Mouse (Mus musculus) kidney, postnatal 0 days (tissue): ENCODE data around the gene Krt13. TPM values are rescaled to one million over a fixed set of nuclear protein-coding genes. Genes with fewer than 3 reads are reported as not detected.
A peak's percentile ranks its signal among the peaks of the same experiment; 100 is the strongest.

ENCODE experiments used
- ATAC-seq: fragments of 200-750 bp; cut with Nextera tagmentation; replicated peaks from 2 replicates; pipeline ENCODE4 v1.8.0; 2017; ENCODE audit warnings: low read depth, moderate number of reproducible peaks, moderate TSS enrichment, moderate library complexity; ENCODE audit not compliant: low FRiP score
- DNase-seq: peaks from one replicate; pipeline ENCODE4 v3.0.0-alpha.2; 2016; ENCODE audit warnings: low spot score
- H3K27ac ChIP-seq: fragments of 300-500 bp; sonication (generic); 2 replicates; pipeline ENCODE4 v1.5.1; 2014; ENCODE audit warnings: mild to moderate bottlenecking
- H3K27me3 ChIP-seq: fragments of 300-500 bp; sonication (generic); 2 replicates; pipeline ENCODE4 v1.6.1; 2014; ENCODE audit warnings: low read length, mixed read lengths; ENCODE audit not compliant: insufficient read depth
- H3K36me3 ChIP-seq: fragments of 300-500 bp; sonication (generic); 2 replicates; pipeline ENCODE4 v1.6.1; 2014; ENCODE audit warnings: low read length, mixed read lengths; ENCODE audit not compliant: insufficient read depth
- H3K4me1 ChIP-seq: fragments of 300-500 bp; sonication (generic); replicated peaks from 2 replicates; pipeline ENCODE4 v1.6.1; 2014; ENCODE audit warnings: antibody characterized with exemption, low read length, mixed read lengths; ENCODE audit not compliant: insufficient read depth
- H3K4me2 ChIP-seq: fragments of 300-500 bp; sonication (generic); 2 replicates; pipeline ENCODE4 v1.6.1; 2014; ENCODE audit warnings: mild to moderate bottlenecking, low read length, moderate library complexity, mixed read lengths
- H3K4me3 ChIP-seq: fragments of 300-500 bp; sonication (generic); replicated peaks from 2 replicates; pipeline ENCODE4 v1.5.1; 2014; ENCODE audit warnings: low read depth, low read length
- H3K9ac ChIP-seq: fragments of 300-500 bp; sonication (generic); 2 replicates; pipeline ENCODE4 v1.6.1; 2014; ENCODE audit warnings: low read depth, low read length
- H3K9me3 ChIP-seq: fragments of 300-500 bp; sonication (generic); replicated peaks from 2 replicates; pipeline ENCODE4 v1.6.1; 2016; ENCODE audit warnings: low read length, inconsistent platforms, mixed read lengths
- CTCF ChIP-seq: IDR thresholded peaks from 2 replicates; pipeline ENCODE4 v1.5.1; 2016; ENCODE audit warnings: antibody characterized with exemption, low read depth, mild to moderate bottlenecking, moderate library complexity
- WGBS: fragments of 180-500 bp; shearing (Covaris S2); extraction: QIAGEN DNeasy Blood & Tissue Kit; methylation state at CpG from one replicate; pipeline ENCODE4 v1.1.7; 2014; 5-methylcytosine and 5-hydroxymethylcytosine counted together
- polyA plus RNA-seq: library from polyadenylated mRNA; unstranded; fragments of >200 nt; fragmentation: Nextera tagmentation; extraction: Ambion mirVana; gene quantifications from 2 replicates; pipeline ENCODE4 v1.2.1, GENCODE M21; 2015

The Krt13 gene
- polyA plus RNA-seq, 1 experiment from 2014 or later = 0.08 TPM

DNA sequence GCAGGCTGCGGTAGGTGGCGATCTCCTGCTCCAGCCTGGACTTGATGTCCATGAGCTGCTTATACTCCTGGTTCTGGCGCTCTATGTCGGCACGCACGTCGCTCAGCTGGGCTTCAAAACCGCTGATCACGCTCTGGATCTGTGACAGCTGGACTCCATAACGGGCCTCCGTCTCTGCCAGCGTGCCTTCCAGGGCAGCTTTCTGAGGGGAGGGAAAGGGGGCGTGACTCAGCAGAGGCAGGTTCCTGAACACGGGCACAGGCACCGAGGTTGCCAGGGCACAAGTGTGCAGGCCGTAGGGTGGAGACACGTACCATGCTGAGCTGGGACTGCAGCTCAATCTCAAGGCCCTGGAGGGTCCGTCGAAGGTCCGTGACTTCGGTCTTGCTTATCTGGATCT lies 19.6 kb upstream of the Krt13 start:
- Histone ChIP-seq H3K9ac (no peak overlapping the region), H3K27me3 (peaks cover 3% of the 10 kb centered on the region; the same call in 1 of the 2 replicates), H3K27ac (no peak overlapping the region), H3K36me3 (no peaks in the 10 kb centered on the region), H3K4me1 (peaks cover 5% of the 10 kb centered on the region; the same call in 1 of the 2 replicates), H3K9me3 (no peaks in the 10 kb centered on the region), H3K4me2 (no peak overlapping the region), H3K4me3 (no peak overlapping the region)
- DNase-seq = no peak
- TF ChIP-seq CTCF = no peak
- ATAC-seq = no peak
- WGBS = 59% methylated on average over 21 of the region's 21 CpGs

DNA sequence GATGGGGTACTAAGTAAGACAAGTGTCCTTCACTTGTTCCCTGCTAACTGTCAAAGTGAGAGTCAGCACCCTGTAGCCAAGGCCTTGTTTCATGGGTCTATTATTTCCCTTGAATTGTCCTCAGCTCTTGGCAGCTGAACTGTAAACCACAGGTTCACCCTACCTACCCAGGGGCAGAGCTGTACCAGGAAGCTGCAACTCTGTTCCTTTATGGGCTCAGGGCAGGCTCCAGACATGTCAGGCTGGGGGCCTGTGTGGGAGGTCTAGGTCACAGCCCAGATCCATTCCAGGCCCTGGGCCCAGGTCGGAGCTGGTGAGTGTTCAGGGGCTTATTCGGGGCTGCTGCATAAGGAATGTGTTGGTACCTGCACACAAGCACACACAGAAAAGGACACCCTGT lies 18.0 kb upstream of the Krt13 start:
- Histone ChIP-seq H3K9ac (no peak overlapping the region), H3K27ac (no peak overlapping the region), H3K4me2 (no peak overlapping the region), H3K9me3 (no peaks in the 10 kb centered on the region), H3K36me3 (no peaks in the 10 kb centered on the region), H3K27me3 (peaks cover 3% of the 10 kb centered on the region; the same call in 1 of the 2 replicates), H3K4me1 (peaks cover 5% of the 10 kb centered on the region; the same call in 1 of the 2 replicates), H3K4me3 (no peak overlapping the region)
- no peak for TF ChIP-seq CTCF
- 35% methylated on average over 2 of the region's 2 CpGs for WGBS
- ATAC-seq (no peak), DNase-seq (no peak)

DNA sequence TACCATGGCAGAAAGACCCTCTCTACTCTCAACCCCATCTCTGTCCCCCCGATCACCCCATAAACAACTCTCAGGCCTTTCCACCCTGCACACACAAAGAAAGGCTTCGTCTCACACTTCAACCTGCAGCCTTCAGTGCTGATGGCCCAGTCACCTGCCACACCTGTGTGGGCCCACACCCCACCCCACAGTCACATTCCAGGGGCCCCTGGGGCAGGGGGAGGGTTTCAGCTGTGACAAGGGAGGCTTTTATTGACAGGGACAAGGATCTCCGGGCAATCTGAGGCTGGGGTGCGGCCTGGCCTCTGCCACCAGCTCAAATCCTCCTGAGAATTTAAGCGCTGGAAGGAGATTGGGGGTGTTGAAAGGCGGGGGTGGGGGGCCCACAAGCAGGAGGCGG lies 17.4 kb upstream of the Krt13 start:
- Histone ChIP-seq H3K27me3 (peaks cover 1% of the 10 kb centered on the region; the same call in 1 of the 2 replicates), H3K4me3 (no peak overlapping the region), H3K4me1 (peaks cover 3% of the 10 kb centered on the region; the same call in 1 of the 2 replicates), H3K27ac (no peak overlapping the region), H3K36me3 (no peaks in the 10 kb centered on the region), H3K9me3 (no peaks in the 10 kb centered on the region), H3K4me2 (no peak overlapping the region), H3K9ac (no peak overlapping the region)
- 59% methylated on average over 7 of the region's 7 CpGs for WGBS
- no peak for TF ChIP-seq CTCF
- DNase-seq = no peak
- ATAC-seq = no peak

DNA sequence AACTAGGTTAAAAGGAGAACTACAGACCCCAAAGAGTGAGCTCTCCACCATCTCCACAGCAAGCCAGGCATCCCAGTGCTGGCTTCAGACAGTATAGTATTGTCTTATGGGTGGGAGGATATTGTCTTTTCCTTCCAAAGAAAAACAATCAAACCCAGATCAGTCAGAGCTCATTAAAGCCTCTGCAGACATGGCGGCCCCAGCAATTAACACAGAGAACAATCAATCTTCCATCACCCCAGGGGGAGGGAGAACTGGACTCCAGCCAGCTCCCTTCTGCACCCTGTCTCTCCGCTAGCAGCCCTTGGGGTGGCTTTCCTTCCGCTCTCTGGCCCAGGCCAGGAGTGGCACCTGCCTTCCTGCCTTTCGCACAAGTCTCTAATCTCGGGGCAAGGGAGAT lies 16.3 kb upstream of the Krt13 start:
- TF ChIP-seq CTCF = no peak
- Histone ChIP-seq H3K27me3 (no peaks in the 10 kb centered on the region), H3K36me3 (no peaks in the 10 kb centered on the region), H3K4me3 (no peak overlapping the region), H3K4me1 (peaks cover 3% of the 10 kb centered on the region; the same call in 1 of the 2 replicates), H3K4me2 (no peak overlapping the region), H3K27ac (no peak overlapping the region), H3K9ac (no peak overlapping the region), H3K9me3 (no peaks in the 10 kb centered on the region)
- DNase-seq = peak; percentile 64
- no peak for ATAC-seq
- WGBS = 19% methylated on average over 5 of the region's 5 CpGs

DNA sequence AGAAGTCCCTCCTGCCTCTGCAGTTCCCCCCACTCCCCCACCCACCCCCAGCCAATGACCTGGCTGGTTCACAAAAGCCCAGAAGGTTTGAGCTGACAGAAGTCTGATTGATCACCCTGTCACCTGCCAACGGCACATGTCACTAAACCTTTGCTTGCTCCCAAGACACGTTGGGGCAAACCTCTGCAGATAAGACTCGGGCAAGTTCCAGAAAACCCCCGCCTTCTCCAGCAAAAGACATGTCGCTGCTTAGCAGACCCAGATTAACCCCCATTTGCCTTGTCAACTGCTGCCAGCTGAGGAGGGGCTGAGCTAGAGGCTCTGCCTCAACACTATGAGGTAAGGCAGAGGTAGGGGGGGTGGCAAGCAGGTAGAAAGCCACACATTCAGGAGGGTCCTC lies 15.2 kb upstream of the Krt13 start:
- 25% methylated on average over 5 of the region's 5 CpGs for whole genome bisulfite sequencing
- no peak overlapping the region for H3K27ac ChIP-seq
- no peak for DNase-seq

DNA sequence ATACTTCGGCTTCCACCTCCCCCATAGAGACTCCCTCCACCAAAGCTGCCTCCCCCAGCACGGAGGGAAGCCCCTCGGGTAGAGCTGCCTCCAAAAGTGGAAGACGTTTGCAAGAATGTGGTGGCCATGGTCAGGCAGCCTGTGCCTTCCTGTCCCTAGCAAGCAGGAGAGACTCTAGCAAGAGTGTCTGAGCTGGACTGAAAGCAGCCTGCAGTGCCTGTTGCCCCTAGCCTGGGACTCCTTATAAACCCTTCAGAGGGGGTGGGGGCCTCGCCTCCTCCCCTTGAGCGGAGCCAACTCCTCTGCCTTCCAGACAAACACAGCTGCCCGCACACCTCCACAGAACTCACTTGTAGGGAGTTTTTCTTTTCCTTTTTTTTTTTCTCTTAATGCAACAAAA lies 14.4 kb upstream of the Krt13 start, which contains the start of gene Krt15:
Krt15 (minus strand) TSS at position 198 of the 400 bp plus-strand sequence.
- H3K36me3 ChIP-seq = no peaks in the 10 kb centered on the region
- no peak within 1 kb of the TSS for H3K4me2 ChIP-seq
- 41% methylated on average over 7 of the region's 7 CpGs for whole genome bisulfite sequencing
- no peak within 1 kb of the TSS for H3K4me3 ChIP-seq
- TF ChIP-seq CTCF = no peak
- peaks cover 3% of the 10 kb centered on the region; the same call in 1 of the 2 replicates for H3K4me1 ChIP-seq
- no peak within 1 kb of the TSS for H3K9ac ChIP-seq
- DNase-seq (no peak), ATAC-seq (no peak)
- H3K27ac ChIP-seq = no peak within 1 kb of the TSS
- H3K9me3 ChIP-seq = no peaks in the 10 kb centered on the region
- no peaks in the 10 kb centered on the region for H3K27me3 ChIP-seq

More for the DNA sequence above, 15.2 kb upstream of the Krt13 start:
- H3K4me2 ChIP-seq = no peak overlapping the region
- no peak overlapping the region for H3K4me3 ChIP-seq
- no peak for ATAC-seq
- H3K9me3 ChIP-seq = no peaks in the 10 kb centered on the region
- no peak overlapping the region for H3K9ac ChIP-seq
- H3K36me3 ChIP-seq = no peaks in the 10 kb centered on the region
- no peak for TF ChIP-seq CTCF
- peaks cover 3% of the 10 kb centered on the region; the same call in 1 of the 2 replicates for H3K4me1 ChIP-seq
- no peaks in the 10 kb centered on the region for H3K27me3 ChIP-seq

DNA sequence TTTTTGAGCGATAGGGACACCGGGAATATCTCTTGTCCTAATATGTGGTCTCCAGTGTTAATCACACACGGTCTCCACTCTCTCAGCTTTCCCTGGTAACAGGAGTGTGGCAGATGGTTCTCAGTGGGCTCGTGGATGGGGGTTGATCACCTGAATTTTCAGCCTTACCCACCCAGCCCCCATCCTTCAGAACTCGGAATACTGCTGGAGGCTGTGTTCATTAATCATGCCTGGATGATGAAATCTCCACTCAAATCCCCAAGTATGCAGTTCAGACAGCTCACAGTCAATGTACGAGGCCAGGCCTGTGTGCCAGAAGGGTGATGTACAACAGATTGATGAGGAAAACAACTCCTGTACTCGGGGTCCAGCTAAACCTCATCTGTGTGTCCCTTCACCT lies 3.5 kb upstream of the Krt13 start:
- no peak overlapping the region for H3K9ac ChIP-seq
- no peak overlapping the region for H3K4me3 ChIP-seq
- no peaks in the 10 kb centered on the region for H3K27me3 ChIP-seq
- no peak overlapping the region for H3K4me2 ChIP-seq
- no peak for DNase-seq
- WGBS = 75% methylated on average over 7 of the region's 7 CpGs
- H3K9me3 ChIP-seq = no peaks in the 10 kb centered on the region
- TF ChIP-seq CTCF = no peak
- H3K4me1 ChIP-seq = no peaks in the 10 kb centered on the region
- H3K27ac ChIP-seq = no peak overlapping the region
- no peak for ATAC-seq
- no peaks in the 10 kb centered on the region for H3K36me3 ChIP-seq
